7 mouse cellular contexts compared by ENCODE assay signal in genomic region chr2:26364738-26365465, GRCm38 (mm10). TPM values are rescaled to one million over a fixed set of nuclear protein-coding genes. Genes with fewer than 3 reads are reported as not detected.
DNase-seq lines count a peak whose midpoint lies in the region; ATAC-seq lines count a peak whose summit lies in the region.

No protein-coding gene starts in this region.

- ATAC-seq in neural tube, embryonic 15.5 days (ENCODE audit: low FRiP score): no peak

- H3K27ac ChIP-seq in neural tube, embryonic 15.5 days (replicated peaks): no peak overlapping the region

- DNase-seq in MN1 (ENCODE audit: low spot score): peak; percentile 77
- peak; percentile 81 for DNase-seq in adrenal gland, adult 2 months
- DNase-seq in gastrocnemius, postnatal 36 days: peak; percentile 79 to 80
- peak; percentile 66 to 87 for DNase-seq in kidney, postnatal 36 days
- DNase-seq in testis, postnatal 14 days (ENCODE audit: low spot score): peak; percentile 67
- DNase-seq in frontal cortex, postnatal 14 days (ENCODE audit: low spot score in 2 of 2): no peak

- H3K4me1 ChIP-seq in neural tube, embryonic 15.5 days: 0 out of 2 replicates have a peak, but pooled peaks cover 2% of the 10 kb centered on the region

- no peaks in the 10 kb centered on the region for H3K27me3 ChIP-seq in neural tube, embryonic 15.5 days (replicated peaks)

- no peak overlapping the region for H3K4me2 ChIP-seq in neural tube, embryonic 15.5 days

- WGBS in neural tube, embryonic 15.5 days: 82% methylated on average over 10 of the region's 10 CpGs

- intact Hi-C loops in gastrocnemius, postnatal 36 days (cut with DNase I): no loop called here

- H3K36me3 ChIP-seq in neural tube, embryonic 15.5 days: peaks cover 67% of the 10 kb centered on the region

- no peak overlapping the region for H3K9ac ChIP-seq in neural tube, embryonic 15.5 days (replicated peaks)

- no peaks in the 10 kb centered on the region for H3K9me3 ChIP-seq in neural tube, embryonic 15.5 days (replicated peaks)

- no peak overlapping the region for H3K4me3 ChIP-seq in neural tube, embryonic 15.5 days (replicated peaks)

RNA-seq across cellular contexts. Expression of gene Card9, which starts 4.2 kb away (rescaled TPM):
- total RNA-seq in adrenal gland, adult 2 months (2021): 1 to 10 TPM; 1.3 to 1.7 TPM
- 4.9 and 5.0 TPM in 2 replicates for polyA plus RNA-seq in adrenal gland, adult 2 months (2012; rRNA removed)
- total RNA-seq in gastrocnemius, postnatal 36 days (2021): under 1 TPM; 0.44 to 0.82 TPM
- 2.1 and 2.5 TPM in 2 replicates for polyA plus RNA-seq in neural tube, embryonic 15.5 days (2015; fragmentation: Nextera tagmentation; extraction: Ambion mirVana)

RNA-seq across cellular contexts. Expression of gene Dnlz, which starts 13.0 kb away (rescaled TPM):
- total RNA-seq in adrenal gland, adult 2 months (2021): 10 to 100 TPM; 20.6 to 25.6 TPM
- polyA plus RNA-seq in adrenal gland, adult 2 months (2012; rRNA removed): 30.6 and 31.1 TPM in 2 replicates
- total RNA-seq in gastrocnemius, postnatal 36 days (2021): 10 to 100 TPM; 18.2 to 19.5 TPM
- polyA plus RNA-seq in neural tube, embryonic 15.5 days (2015; fragmentation: Nextera tagmentation; extraction: Ambion mirVana): 29.8 and 33.4 TPM in 2 replicates

RNA-seq across cellular contexts. Expression of gene Snapc4, which starts 15.6 kb away (rescaled TPM):
- total RNA-seq in adrenal gland, adult 2 months (2021): 10 to 100 TPM; 19.1 to 23.3 TPM
- 42.8 and 55.3 TPM in 2 replicates for polyA plus RNA-seq in adrenal gland, adult 2 months (2012; rRNA removed)
- 1 to 10 TPM; 3.7 to 9.0 TPM for total RNA-seq in gastrocnemius, postnatal 36 days (2021)
- polyA plus RNA-seq in neural tube, embryonic 15.5 days (2015; fragmentation: Nextera tagmentation; extraction: Ambion mirVana): 30.4 and 33.6 TPM in 2 replicates

RNA-seq across cellular contexts. Expression of gene Entr1, which starts 24.2 kb away (rescaled TPM):
- 100 to 1,000 TPM in 1 of 2 experiments, 10 to 100 TPM in 1; 95.6 to 121 TPM for total RNA-seq in adrenal gland, adult 2 months (2021)
- polyA plus RNA-seq in adrenal gland, adult 2 months (2012; rRNA removed): 93.3 TPM in 2 replicates
- total RNA-seq in gastrocnemius, postnatal 36 days (2021): 10 to 100 TPM; 22.5 to 24.0 TPM
- polyA plus RNA-seq in neural tube, embryonic 15.5 days (2015; fragmentation: Nextera tagmentation; extraction: Ambion mirVana): 153 and 160 TPM in 2 replicates

RNA-seq across cellular contexts. Expression of gene Pmpca, which starts 24.2 kb away (rescaled TPM):
- 100 to 1,000 TPM; 144 to 148 TPM for total RNA-seq in adrenal gland, adult 2 months (2021)
- polyA plus RNA-seq in adrenal gland, adult 2 months (2012; rRNA removed): 50.1 and 79.3 TPM in 2 replicates
- 100 to 1,000 TPM; 137 TPM for total RNA-seq in gastrocnemius, postnatal 36 days (2021)
- polyA plus RNA-seq in neural tube, embryonic 15.5 days (2015; fragmentation: Nextera tagmentation; extraction: Ambion mirVana): 94.7 and 95.3 TPM in 2 replicates

Comparison
In these comparisons a context has a peak if more than half of its experiments do, and no peak if none do; other contexts are left out.
1. DNase-seq: peak in MN1 (single experiment), adrenal gland, adult 2 months (single experiment), gastrocnemius, postnatal 36 days (2 of 2), kidney, postnatal 36 days (2 of 2) and testis, postnatal 14 days (single experiment); none in frontal cortex, postnatal 14 days (0 of 2).